Mouse (Mus musculus) CH12.LX (cell line): ENCODE measurements at regions not wholly inside any gene's neighbourhood (a gene's known extent, or its start where the extent isn't known, plus 50 kb on each side); places are given as distances from the start of the nearest gene placed in this dataset.

Experiments used
- DNase-seq: peaks from one replicate; pipeline ENCODE4 v3.0.0-alpha.2; 2013; ENCODE audit errors: extremely low read depth
- H3K27ac ChIP-seq: 2 replicates; pipeline ENCODE4 v1.5.1; 2012; ENCODE audit warnings: low read depth, mild to moderate bottlenecking, control low read depth, moderate library complexity; ENCODE audit not compliant: insufficient read depth
- H3K27me3 ChIP-seq: replicated peaks from 2 replicates; pipeline ENCODE3; 2012; ENCODE audit warnings: inconsistent platforms
- H3K36me3 ChIP-seq, 2 experiments: replicated peaks in 1 of 2; 2 replicates each; pipeline versions ENCODE3 to v1.6.1; 2012; ENCODE audit warnings: inconsistent platforms in 1 of 2, low read length in 1 of 2, mild to moderate bottlenecking in 1 of 2, mixed read lengths in 1 of 2, moderate library complexity in 1 of 2; ENCODE audit not compliant: control insufficient read depth in 1 of 2, insufficient read depth in 1 of 2
- H3K4me1 ChIP-seq, 2 experiments: 2 replicates each; pipeline ENCODE4 v1.6.1; 2012; ENCODE audit warnings: inconsistent platforms in 1 of 2, moderate library complexity in 1 of 2; ENCODE audit not compliant: insufficient read depth in 2 of 2, control insufficient read depth in 1 of 2
- H3K4me2 ChIP-seq: 2 replicates; pipeline ENCODE4 v1.6.1; 2012; ENCODE audit warnings: low read depth, mild to moderate bottlenecking, control low read depth; ENCODE audit not compliant: poor library complexity, insufficient read depth, severe bottlenecking
- H3K4me3 ChIP-seq, 3 experiments: fragments of 150-350 bp in 1 of 3; sonication (generic) in 1 of 3; replicated peaks in 1 of 3; 2 replicates each; pipeline versions ENCODE3 to v1.5.1; 2011 to 2012; ENCODE audit warnings: low read depth in 2 of 3, low read length in 2 of 3, mild to moderate bottlenecking in 2 of 3, moderate library complexity in 2 of 3, control low read depth in 1 of 3, improper control_type of control experiment in 1 of 3, inconsistent platforms in 1 of 3, mixed read lengths in 1 of 3; ENCODE audit not compliant: poor library complexity in 1 of 3
- H3K79me2 ChIP-seq: replicated peaks from 2 replicates; pipeline ENCODE4 v1.6.1; 2012; ENCODE audit warnings: mild to moderate bottlenecking, moderate library complexity; ENCODE audit not compliant: control insufficient read depth, poor library complexity, insufficient read depth, severe bottlenecking; ENCODE audit errors: extremely low read depth
- H3K9ac ChIP-seq: 2 replicates; pipeline ENCODE4 v1.6.1; 2012; ENCODE audit warnings: low read depth, mild to moderate bottlenecking, control low read depth, moderate library complexity; ENCODE audit not compliant: insufficient read depth
- H3K9me3 ChIP-seq: replicated peaks from 2 replicates; pipeline ENCODE3; 2012; ENCODE audit warnings: low read length, inconsistent platforms, mixed read lengths
- BHLHE40 ChIP-seq: IDR thresholded peaks from 2 replicates; pipeline ENCODE4 v1.6.1; 2011; ENCODE audit warnings: mild to moderate bottlenecking, low read depth, low read length, improper control_type of control experiment
- CHD2 ChIP-seq: IDR thresholded peaks from 2 replicates; pipeline ENCODE4 v1.6.1; 2011; ENCODE audit warnings: low read length, improper control_type of control experiment
- ETS1 ChIP-seq: conservative IDR thresholded peaks from 2 replicates; pipeline ENCODE4 v1.6.1; 2012; ENCODE audit warnings: low read depth, mild to moderate bottlenecking, inconsistent platforms, low read length, improper control_type of control experiment, moderate library complexity
- HCFC1 ChIP-seq: IDR thresholded peaks from 2 replicates; pipeline ENCODE4 v1.6.1; 2012; ENCODE audit warnings: low read depth, mild to moderate bottlenecking, inconsistent platforms, low read length, improper control_type of control experiment
- MAZ ChIP-seq: IDR thresholded peaks from 2 replicates; pipeline ENCODE4 v1.6.1; 2012; ENCODE audit warnings: low read depth, mild to moderate bottlenecking, inconsistent platforms, low read length, improper control_type of control experiment, moderate library complexity
- MYC ChIP-seq: IDR thresholded peaks from 2 replicates; pipeline ENCODE4 v1.6.1; 2011; ENCODE audit warnings: low read depth, mild to moderate bottlenecking, improper control_type of control experiment, low read length
- NRF1 ChIP-seq: IDR thresholded peaks from 2 replicates; pipeline ENCODE4 v1.6.1; 2014; ENCODE audit warnings: low read depth, mild to moderate bottlenecking, inconsistent platforms, low read length, improper control_type of control experiment, moderate library complexity
- SIN3A ChIP-seq: IDR thresholded peaks from 2 replicates; pipeline ENCODE4 v1.6.1; 2012; ENCODE audit warnings: low read length, improper control_type of control experiment, inconsistent platforms
- SMC3 ChIP-seq: IDR thresholded peaks from 2 replicates; pipeline ENCODE4 v1.6.1; 2011; ENCODE audit warnings: low read depth, low read length, improper control_type of control experiment
- TBP ChIP-seq: conservative IDR thresholded peaks from 2 replicates; pipeline ENCODE4 v1.6.1; 2011; ENCODE audit warnings: low read depth, low read length, improper control_type of control experiment
- USF2 ChIP-seq: conservative IDR thresholded peaks from 2 replicates; pipeline ENCODE4 v1.6.1; 2011; ENCODE audit warnings: low read depth, low read length, improper control_type of control experiment
- ZKSCAN1 ChIP-seq: IDR thresholded peaks from 2 replicates; pipeline ENCODE4 v1.6.1; 2012; ENCODE audit warnings: low read depth, inconsistent platforms, low read length, improper control_type of control experiment, borderline replicate concordance
- ZMIZ1 ChIP-seq: IDR thresholded peaks from 2 replicates; pipeline ENCODE4 v1.6.1; 2012; ENCODE audit warnings: low read depth, mild to moderate bottlenecking, inconsistent platforms, low read length, improper control_type of control experiment
- ZNF384 ChIP-seq: IDR thresholded peaks from 2 replicates; pipeline ENCODE4 v1.6.1; 2012; ENCODE audit warnings: low read depth, low read length, improper control_type of control experiment, inconsistent platforms
- dilution Hi-C: fragments of 300-500 bp; cut with MboI; formaldehyde crosslinking; loops from 2 replicates; pipeline ENCODE4 v1.14.3; 2020; ENCODE audit warnings: low sequenced_read_pairs; ENCODE audit not compliant: extremely low pct_unique_long_range_greater_than_20kb, extremely low pct_ligation_motif_present
- in situ Hi-C: fragments of 300-500 bp; cut with MboI; formaldehyde crosslinking; loops from 3 replicates; pipeline ENCODE4 v1.14.3; 2019; ENCODE audit warnings: low sequenced_read_pairs, low pct_ligation_motif_present, low pct_unique_long_range_greater_than_20kb, mixed read lengths

DNA sequence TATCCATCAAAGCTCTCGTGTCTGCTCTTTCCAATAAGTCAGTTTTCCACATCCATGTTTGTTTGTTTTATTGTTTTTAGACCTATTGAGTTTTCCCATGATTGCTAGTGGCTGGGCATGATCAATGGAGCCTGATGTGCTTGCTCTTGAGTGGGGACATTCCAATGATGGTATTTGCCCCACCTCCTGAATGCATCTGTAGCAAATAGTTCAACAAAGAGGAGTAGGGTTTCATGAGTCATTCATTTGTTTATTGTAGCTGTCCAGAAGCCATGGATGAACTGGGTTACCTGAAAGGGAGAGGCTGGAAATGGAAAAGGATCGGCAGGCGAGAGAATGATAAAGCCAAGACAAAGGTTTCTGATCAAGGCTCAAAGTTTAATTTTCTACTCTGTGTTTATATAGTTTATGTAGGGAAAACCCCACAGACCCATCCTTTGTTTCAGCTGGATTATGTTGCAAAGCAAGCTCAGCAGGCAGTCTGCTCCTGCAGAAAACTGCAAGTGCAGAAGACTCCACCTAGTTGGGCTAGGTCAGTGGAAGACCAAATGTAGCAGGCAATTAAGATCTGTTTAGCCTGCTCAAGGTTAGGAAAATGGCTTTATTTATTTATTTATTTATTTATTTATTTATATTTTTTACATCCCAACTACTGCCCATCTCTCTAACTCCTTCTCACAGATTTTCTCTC is 63.0 kb upstream of the Gm49339 start:
- no peak overlapping the region for H3K27ac ChIP-seq
- H3K27me3 ChIP-seq, result no peaks in the 10 kb centered on the region
- no peaks in the 10 kb centered on the region for H3K9me3 ChIP-seq
- H3K4me2 ChIP-seq, result no peak overlapping the region
- H3K79me2 ChIP-seq, result no peaks in the 10 kb centered on the region
- no peak for TF ChIP-seq SMC3
- no peak for TF ChIP-seq BHLHE40
- no peak for TF ChIP-seq ZNF384
- no peak for TF ChIP-seq NRF1
- TF ChIP-seq SIN3A, result no peak
- TF ChIP-seq MAZ, result no peak
- no peak for TF ChIP-seq CHD2
- TF ChIP-seq MYC, result no peak
- TF ChIP-seq USF2, result no peak
- no peak for TF ChIP-seq ZKSCAN1
- TF ChIP-seq, all 38 proteins: peak for 0
- in situ Hi-C loops, result loop anchor here (10.0 to 25.0 kb wide), 4 partner anchors 107 to 705 kb away; partner anchors contain the start of gene Sim1
- no peak overlapping the region for H3K9ac ChIP-seq
- no peak for DNase-seq
- H3K4me3 ChIP-seq, result no peak overlapping the region
- peaks cover 0 to 26% of the 10 kb centered on the region in 2 experiments; a peak in 2 of 4 replicates for H3K4me1 ChIP-seq
- no peaks in the 10 kb centered on the region for H3K36me3 ChIP-seq
- dilution Hi-C loops, result no loop called here

GRCm38 (mm10) chr10:51418550-51418949 is 61.9 kb upstream of the Gm49339 start:
- H3K4me2 ChIP-seq, result no peak overlapping the region
- no peaks in the 10 kb centered on the region for H3K27me3 ChIP-seq
- H3K9ac ChIP-seq, result no peak overlapping the region
- no peaks in the 10 kb centered on the region for H3K36me3 ChIP-seq
- in situ Hi-C loops, result loop anchor here (10.0 to 25.0 kb wide), 4 partner anchors 106 to 706 kb away; partner anchors contain the start of gene Sim1
- H3K27ac ChIP-seq, result no peak overlapping the region
- no peak overlapping the region for H3K4me3 ChIP-seq
- dilution Hi-C loops, result no loop called here
- H3K9me3 ChIP-seq, result no peaks in the 10 kb centered on the region
- no peaks in the 10 kb centered on the region for H3K79me2 ChIP-seq
- TF ChIP-seq HCFC1 (no peak), MAZ (no peak), SIN3A (no peak), TBP (no peak), ETS1 (no peak), ZMIZ1 (no peak), BHLHE40 (no peak), NRF1 (no peak)
- no peak for DNase-seq
- H3K4me1 ChIP-seq, result peaks cover 0 to 29% of the 10 kb centered on the region in 2 experiments; a peak in 2 of 4 replicates
